In genomic region chr17:15248417-15248791, GRCm38 (mm10) we compare ENCODE assay signal across 12 mouse cellular contexts.
DNase-seq lines count a peak whose midpoint lies in the region; ATAC-seq and TF ChIP-seq lines count a peak whose summit lies in the region.
"Had no signal": no experiment of that assay in that cellular context is flagged by ENCODE, and none has a peak within 500 bp of the region (broad histone marks: within the 10 kb centered on the region; RNA-seq: fewer than 3 reads in every experiment).

No protein-coding gene starts in this region.

- no peak for ATAC-seq in neural tube, embryonic 11.5 days (ENCODE audit: insufficient read depth, low FRiP score, low TSS enrichment)
- no peak for ATAC-seq in forebrain, embryonic 12.5 days (ENCODE audit: low FRiP score)
- ATAC-seq: activated CD4-positive, CD25-positive, alpha-beta regulatory T cell, adult 4 months had no signal

- H3K9me3 ChIP-seq in neural tube, embryonic 11.5 days (ENCODE audit: control insufficient read depth, low read length) = no peaks in the 10 kb centered on the region
- no peaks in the 10 kb centered on the region for H3K9me3 ChIP-seq in forebrain, embryonic 12.5 days
- no peaks in the 10 kb centered on the region for H3K9me3 ChIP-seq in limb, embryonic 10.5 days (replicated peaks)
- H3K9me3 ChIP-seq: G1E had no signal

- H3K9ac ChIP-seq in neural tube, embryonic 11.5 days (ENCODE audit: low read length) = peak overlapping the region; percentile 48
- 0 out of 2 replicates have a peak overlapping the region, but pooled peaks have one; percentile 9 for H3K9ac ChIP-seq in forebrain, embryonic 12.5 days

- no peak overlapping the region for H3ac ChIP-seq in myocyte (ENCODE audit: control insufficient read depth, insufficient read length)

- peaks cover 12% of the 10 kb centered on the region for H3K4me1 ChIP-seq in neural tube, embryonic 11.5 days (ENCODE audit: control insufficient read depth, insufficient read depth, low read length)
- H3K4me1 ChIP-seq in forebrain, embryonic 12.5 days = peaks cover 23% of the 10 kb centered on the region
- peaks cover 12% of the 10 kb centered on the region for H3K4me1 ChIP-seq in limb, embryonic 10.5 days

- no peak for TF ChIP-seq POLR2A in myocyte (IDR thresholded peaks at IDR 0.05; ENCODE audit: insufficient read length, low read depth)

- H3K27ac ChIP-seq in neural tube, embryonic 11.5 days (ENCODE audit: low read depth, low read length) = peak overlapping the region; percentile 89
- peak overlapping the region; percentile 93 for H3K27ac ChIP-seq in forebrain, embryonic 12.5 days
- H3K27ac ChIP-seq in limb, embryonic 10.5 days = peak overlapping the region; percentile 78
- H3K27ac ChIP-seq: kidney, postnatal 0 days had no signal

- no peak overlapping the region for H3K4me3 ChIP-seq in neural tube, embryonic 11.5 days (ENCODE audit: low read depth, low read length)
- H3K4me3 ChIP-seq in forebrain, embryonic 12.5 days (replicated peaks) = no peak overlapping the region
- peak overlapping the region; percentile 35 for H3K4me3 ChIP-seq in limb, embryonic 10.5 days
- no peak overlapping the region for H3K4me3 ChIP-seq in myocyte

- 5% methylated on average over 4 of the region's 4 CpGs for WGBS in neural tube, embryonic 11.5 days
- 12% methylated on average over 4 of the region's 4 CpGs for WGBS in forebrain, embryonic 12.5 days
- WGBS in limb, embryonic 10.5 days = 2% methylated on average over 4 of the region's 4 CpGs

- no peaks in the 10 kb centered on the region for H3K27me3 ChIP-seq in neural tube, embryonic 11.5 days (ENCODE audit: control insufficient read depth, insufficient read depth, low read length)
- H3K27me3 ChIP-seq in forebrain, embryonic 12.5 days = no peaks in the 10 kb centered on the region
- H3K27me3 ChIP-seq in limb, embryonic 10.5 days (ENCODE audit: low read depth, poor library complexity, severe bottlenecking) = peaks cover 4% of the 10 kb centered on the region; the same call in 1 of the 2 replicates
- H3K27me3 ChIP-seq in myocyte (ENCODE audit: control insufficient read depth, insufficient read depth, insufficient read length) = no peaks in the 10 kb centered on the region

- DNase-seq in neural tube, embryonic 11.5 days (ENCODE audit: low spot score) = no peak
- no peak for DNase-seq in neural tube, embryonic 10.5 days (ENCODE audit: extremely low spot score, low spot score)
- DNase-seq in limb, embryonic 10.5 days (ENCODE audit: low spot score) = peak; percentile 42
- no peak for DNase-seq in frontal cortex, postnatal 10 days (ENCODE audit: low spot score in 2 of 2)
- DNase-seq in urinary bladder, adult 18-20 months (ENCODE audit: low spot score in 2 of 2) = no peak
- DNase-seq: layer of hippocampus, postnatal 36 days; lung, postnatal 10 days had no signal

- H3K79me2 ChIP-seq in myocyte (ENCODE audit: control insufficient read depth, insufficient read depth) = no peaks in the 10 kb centered on the region

- no peak overlapping the region for H3K4me2 ChIP-seq in neural tube, embryonic 11.5 days (ENCODE audit: low read depth)
- peak overlapping the region; percentile 40 for H3K4me2 ChIP-seq in forebrain, embryonic 12.5 days
- H3K4me2 ChIP-seq in myocyte (ENCODE audit: low read depth) = no peak overlapping the region

- H3K36me3 ChIP-seq in neural tube, embryonic 11.5 days (ENCODE audit: control insufficient read depth, insufficient read depth, low read length) = no peaks in the 10 kb centered on the region
- no peaks in the 10 kb centered on the region for H3K36me3 ChIP-seq in forebrain, embryonic 12.5 days (replicated peaks)
- H3K36me3 ChIP-seq in limb, embryonic 10.5 days = no peaks in the 10 kb centered on the region
- no peaks in the 10 kb centered on the region for H3K36me3 ChIP-seq in myocyte (ENCODE audit: control insufficient read depth, insufficient read depth)
- H3K36me3 ChIP-seq: G1E had no signal

TF ChIP-seq in myocyte, 11 proteins besides CTCF, POLR2A, EP300 and RAD21:
- peak in 2 of 3 experiments; percentile 60 to 65 for TF ChIP-seq MYOD1 (IDR thresholded peaks at IDR 0.05; ENCODE audit: control insufficient read depth in 1 of 3, insufficient read length in 2 of 3, low read depth in 2 of 3)
- no peak for TF ChIP-seq CEBPB (IDR thresholded peaks at IDR 0.05; ENCODE audit: insufficient read depth, poor library complexity, severe bottlenecking)
- no peak for TF ChIP-seq E2F4 (IDR thresholded peaks at IDR 0.05; ENCODE audit: insufficient read depth)
- TF ChIP-seq MAX (IDR thresholded peaks at IDR 0.05; ENCODE audit: low read depth) = no peak
- TF ChIP-seq SRF (IDR thresholded peaks at IDR 0.05; ENCODE audit: control insufficient read depth, insufficient read length, low read depth) = no peak
- TF ChIP-seq TCF12 (IDR thresholded peaks at IDR 0.05; ENCODE audit: insufficient read depth, poor library complexity, severe bottlenecking) = no peak
- no peak for TF ChIP-seq POLR2AphosphoS2 (IDR thresholded peaks at IDR 0.05; ENCODE audit: insufficient read length, low read depth)
- no peak for TF ChIP-seq TCF3 (IDR thresholded peaks at IDR 0.05; ENCODE audit: insufficient read length, low read depth)
- TF ChIP-seq MYOG (IDR thresholded peaks at IDR 0.05; ENCODE audit: control insufficient read depth in 1 of 3, insufficient read depth in 1 of 3, insufficient read length in 2 of 3, low read depth in 2 of 3) = peak in 2 of 3 experiments; percentile 50 to 73
- TF ChIP-seq REST (IDR thresholded peaks at IDR 0.05; ENCODE audit: insufficient read depth, insufficient read length) = no peak
- no peak for TF ChIP-seq USF1 (IDR thresholded peaks at IDR 0.05; ENCODE audit: low read depth)
TF ChIP-seq in myocyte: peak in this region for 2.
